In the genomic region with DNA sequence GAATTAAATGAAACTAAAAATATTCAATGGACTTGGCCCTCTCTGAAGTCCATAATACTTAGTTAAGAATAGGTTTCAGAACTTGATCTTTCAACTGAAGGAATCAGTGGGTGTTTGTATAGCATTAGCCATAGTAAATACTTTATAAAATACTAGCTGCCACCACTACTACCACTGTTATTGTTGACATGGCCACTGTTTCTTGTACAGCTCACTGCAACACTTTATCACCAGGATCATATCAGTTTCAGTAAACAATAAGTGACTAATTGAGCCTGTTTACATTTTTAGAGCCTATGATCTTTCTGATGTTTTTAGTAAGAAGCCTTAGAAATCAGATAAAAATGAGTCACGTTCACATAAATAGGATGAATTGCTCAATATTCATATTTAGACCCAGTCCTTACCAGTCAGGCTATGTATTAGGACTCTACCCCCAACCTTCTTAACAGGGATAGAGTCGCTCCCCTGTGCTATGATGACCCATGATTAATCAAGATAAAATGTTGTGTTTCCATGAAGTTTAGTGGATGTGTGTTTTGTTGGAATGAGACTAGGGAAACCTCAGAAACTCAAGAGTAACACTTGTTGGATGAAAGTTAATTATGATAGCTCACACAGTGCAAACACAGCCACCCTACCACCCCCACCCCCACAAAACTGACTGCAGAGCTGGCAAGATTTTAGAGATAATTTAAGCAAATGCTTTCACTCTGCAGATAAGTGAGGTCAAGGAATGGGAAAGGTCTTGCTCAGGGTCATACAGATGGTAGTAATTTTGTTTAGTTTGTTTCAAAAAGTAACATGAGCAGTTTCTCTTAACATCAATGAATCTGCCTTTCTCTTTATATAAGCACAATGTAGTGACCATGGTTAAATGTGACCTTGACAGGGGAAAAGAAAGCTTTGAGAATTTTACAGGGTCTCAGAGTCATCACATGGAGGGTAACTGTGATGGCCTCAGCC, we compare ENCODE assay signal across 17 mouse cellular contexts.
"Had no signal": no experiment of that assay in that cellular context is flagged by ENCODE, and none has a peak within 500 bp of the region (broad histone marks: within the 10 kb centered on the region; RNA-seq: fewer than 3 reads in every experiment).

No protein-coding gene starts in this region.

- H3K4me1 ChIP-seq: limb, embryonic 12.5 days; liver, embryonic 15.5 days; megakaryocyte, embryonic 14.5 days; midbrain, embryonic 15.5 days; neural tube, embryonic 13.5 days; stomach, embryonic 15.5 days had no signal

- DNase-seq: kidney, adult 8-10 months; kidney, postnatal 25 days; layer of hippocampus, adult 9-11 months; layer of hippocampus, postnatal 36 days; lung, embryonic 14.5 days; retina, postnatal 1 day; right cerebral cortex, postnatal 4 days; thymus, postnatal 36 days had no signal

- H3K4me3 ChIP-seq: limb, embryonic 12.5 days; liver, embryonic 15.5 days; megakaryocyte, embryonic 14.5 days; midbrain, embryonic 15.5 days; neural tube, embryonic 13.5 days; stomach, embryonic 15.5 days had no signal

- H3K27ac ChIP-seq: limb, embryonic 12.5 days; liver, embryonic 15.5 days; macrophage; midbrain, embryonic 15.5 days; neural tube, embryonic 13.5 days; stomach, embryonic 15.5 days had no signal

- H3K9me3 ChIP-seq: limb, embryonic 12.5 days; liver, embryonic 15.5 days; midbrain, embryonic 15.5 days; neural tube, embryonic 13.5 days; stomach, embryonic 15.5 days had no signal

- H3K36me3 ChIP-seq: limb, embryonic 12.5 days; liver, embryonic 15.5 days; midbrain, embryonic 15.5 days; neural tube, embryonic 13.5 days; stomach, embryonic 15.5 days had no signal

- H3K4me2 ChIP-seq: limb, embryonic 12.5 days; liver, embryonic 11.5 days; liver, embryonic 15.5 days; lung, embryonic 14.5 days; midbrain, embryonic 11.5 days; midbrain, embryonic 15.5 days; neural tube, embryonic 13.5 days; stomach, embryonic 15.5 days had no signal

- H3K27me3 ChIP-seq: limb, embryonic 12.5 days; liver, embryonic 15.5 days; megakaryocyte, embryonic 14.5 days; midbrain, embryonic 15.5 days; neural tube, embryonic 13.5 days; stomach, embryonic 15.5 days had no signal

- H3K9ac ChIP-seq: limb, embryonic 12.5 days; liver, embryonic 15.5 days; lung, embryonic 14.5 days; midbrain, embryonic 15.5 days; neural tube, embryonic 13.5 days; stomach, embryonic 15.5 days had no signal

- ATAC-seq: midbrain, embryonic 15.5 days had no signal
